13 mouse cellular contexts compared by ENCODE assay signal in the genomic region with DNA sequence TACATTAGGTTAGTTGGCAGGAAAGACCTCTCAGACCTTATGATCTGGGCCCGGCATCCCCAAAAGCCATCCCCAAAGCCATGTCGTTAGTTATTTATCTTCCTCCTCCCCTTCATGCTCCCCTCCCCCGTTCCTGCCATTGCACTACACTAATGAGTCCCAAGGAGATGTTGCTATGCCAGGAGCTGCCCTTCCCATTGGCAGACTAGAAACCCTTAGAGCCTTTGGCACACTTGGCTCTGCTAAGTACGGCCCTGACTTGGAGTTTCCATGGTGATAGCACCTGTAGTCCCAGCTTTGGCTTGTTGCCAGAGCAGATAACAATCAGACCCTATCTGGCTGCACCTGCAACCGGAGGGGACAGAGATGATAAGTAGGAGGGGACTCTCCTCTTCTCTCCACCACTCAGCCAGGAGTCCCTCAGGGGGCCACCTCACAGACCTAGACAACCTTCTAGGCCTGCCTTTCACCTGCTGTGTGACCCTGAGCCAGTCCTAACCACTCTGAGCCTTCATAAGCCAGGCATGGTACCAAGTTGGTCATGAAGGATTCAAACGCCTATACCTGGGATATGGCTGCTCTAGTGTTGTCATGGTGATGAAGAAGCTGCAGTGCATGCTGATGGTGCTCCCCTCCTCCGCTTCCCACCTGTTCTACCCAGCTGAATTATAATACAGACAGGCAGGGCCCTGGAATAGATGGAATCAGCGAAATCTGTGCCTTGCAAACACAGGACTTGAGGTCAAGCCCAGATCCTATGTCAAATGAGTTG.
DNase-seq lines count a peak whose midpoint lies in the region; ATAC-seq and TF ChIP-seq lines count a peak whose summit lies in the region.
"Had no signal": no experiment of that assay in that cellular context is flagged by ENCODE, and none has a peak within 500 bp of the region (broad histone marks: within the 10 kb centered on the region; RNA-seq: fewer than 3 reads in every experiment).

No protein-coding gene starts in this region.

- no peaks in the 10 kb centered on the region for H3K27me3 ChIP-seq in embryonic facial prominence, embryonic 14.5 days (replicated peaks; ENCODE audit: control insufficient read depth, insufficient read depth, low read length)
- no peaks in the 10 kb centered on the region for H3K27me3 ChIP-seq in embryonic facial prominence, embryonic 10.5 days (replicated peaks; ENCODE audit: low read depth, poor library complexity, severe bottlenecking)
- no peaks in the 10 kb centered on the region for H3K27me3 ChIP-seq in kidney, embryonic 16.5 days (ENCODE audit: insufficient read depth, low read length)
- H3K27me3 ChIP-seq in stomach, embryonic 14.5 days (ENCODE audit: control insufficient read depth, insufficient read depth, low read length): no peaks in the 10 kb centered on the region
- no peaks in the 10 kb centered on the region for H3K27me3 ChIP-seq in stomach, postnatal 0 days (ENCODE audit: control insufficient read depth, insufficient read depth, low read length)
- H3K27me3 ChIP-seq: limb, embryonic 15.5 days had no signal

- H3K36me3 ChIP-seq in embryonic facial prominence, embryonic 14.5 days (ENCODE audit: control insufficient read depth, insufficient read depth, low read length): no peaks in the 10 kb centered on the region
- no peaks in the 10 kb centered on the region for H3K36me3 ChIP-seq in embryonic facial prominence, embryonic 10.5 days (replicated peaks)
- no peaks in the 10 kb centered on the region for H3K36me3 ChIP-seq in kidney, embryonic 16.5 days (ENCODE audit: insufficient read depth, low read length)
- H3K36me3 ChIP-seq in stomach, embryonic 14.5 days (ENCODE audit: control insufficient read depth, insufficient read depth, low read length): no peaks in the 10 kb centered on the region
- no peaks in the 10 kb centered on the region for H3K36me3 ChIP-seq in stomach, postnatal 0 days (ENCODE audit: control insufficient read depth, insufficient read depth, low read length)
- H3K36me3 ChIP-seq: limb, embryonic 15.5 days had no signal

- ATAC-seq in embryonic facial prominence, embryonic 14.5 days (ENCODE audit: low read depth): peak; percentile 88
- 0 out of 2 replicates have a peak, but pooled peaks have one; percentile 31 for ATAC-seq in kidney, embryonic 16.5 days (ENCODE audit: low FRiP score, low TSS enrichment)
- ATAC-seq in stomach, embryonic 14.5 days (ENCODE audit: insufficient number of reproducible peaks, insufficient read depth, low FRiP score, low read depth): 0 out of 2 replicates have a peak, but pooled peaks have one; percentile 33
- ATAC-seq in stomach, postnatal 0 days (ENCODE audit: low FRiP score, low TSS enrichment): no peak
- no peak for ATAC-seq in CD4-positive, CD25-positive, alpha-beta regulatory T cell, adult 4 months

- no peak overlapping the region for H3K4me3 ChIP-seq in embryonic facial prominence, embryonic 14.5 days (ENCODE audit: low read depth, low read length)
- no peak overlapping the region for H3K4me3 ChIP-seq in embryonic facial prominence, embryonic 10.5 days
- no peak overlapping the region for H3K4me3 ChIP-seq in kidney, embryonic 16.5 days (ENCODE audit: low read length)
- H3K4me3 ChIP-seq in stomach, embryonic 14.5 days (ENCODE audit: low read depth, low read length): no peak overlapping the region
- no peak overlapping the region for H3K4me3 ChIP-seq in stomach, postnatal 0 days (ENCODE audit: low read depth, low read length)
- H3K4me3 ChIP-seq: limb, embryonic 15.5 days; myocyte had no signal

- H3K4me1 ChIP-seq in embryonic facial prominence, embryonic 14.5 days (ENCODE audit: control insufficient read depth, insufficient read depth, low read length): no peaks in the 10 kb centered on the region
- H3K4me1 ChIP-seq in embryonic facial prominence, embryonic 10.5 days: peaks cover 11% of the 10 kb centered on the region
- H3K4me1 ChIP-seq in kidney, embryonic 16.5 days (ENCODE audit: insufficient read depth, low read length): no peaks in the 10 kb centered on the region
- no peaks in the 10 kb centered on the region for H3K4me1 ChIP-seq in stomach, embryonic 14.5 days (ENCODE audit: control insufficient read depth, insufficient read depth, low read length)
- H3K4me1 ChIP-seq in stomach, postnatal 0 days (replicated peaks; ENCODE audit: control insufficient read depth, insufficient read depth): no peaks in the 10 kb centered on the region

- no peak for TF ChIP-seq EP300 in stomach, postnatal 0 days (optimal IDR thresholded peaks at IDR 0.05)

- no peak overlapping the region for H3K27ac ChIP-seq in embryonic facial prominence, embryonic 14.5 days (replicated peaks; ENCODE audit: low read depth, low read length)
- no peak overlapping the region for H3K27ac ChIP-seq in embryonic facial prominence, embryonic 10.5 days (replicated peaks)
- H3K27ac ChIP-seq in kidney, embryonic 16.5 days (ENCODE audit: low read length): no peak overlapping the region
- no peak overlapping the region for H3K27ac ChIP-seq in stomach, embryonic 14.5 days (ENCODE audit: low read length)
- H3K27ac ChIP-seq in stomach, postnatal 0 days (replicated peaks): no peak overlapping the region
- H3K27ac ChIP-seq: limb, embryonic 15.5 days had no signal

- no peaks in the 10 kb centered on the region for H3K9me3 ChIP-seq in embryonic facial prominence, embryonic 14.5 days (ENCODE audit: control insufficient read depth, low read length)
- 0 out of 2 replicates have a peak, but pooled peaks cover 3% of the 10 kb centered on the region for H3K9me3 ChIP-seq in embryonic facial prominence, embryonic 10.5 days
- H3K9me3 ChIP-seq in kidney, embryonic 16.5 days (ENCODE audit: low read length): no peaks in the 10 kb centered on the region
- no peaks in the 10 kb centered on the region for H3K9me3 ChIP-seq in stomach, embryonic 14.5 days (ENCODE audit: control insufficient read depth, low read depth, low read length)
- H3K9me3 ChIP-seq in stomach, postnatal 0 days (ENCODE audit: control insufficient read depth, low read length): no peaks in the 10 kb centered on the region
- H3K9me3 ChIP-seq: limb, embryonic 15.5 days had no signal

- peak; percentile 58 for DNase-seq in embryonic facial prominence, embryonic 14.5 days (ENCODE audit: low spot score)
- no peak for DNase-seq in embryonic facial prominence, embryonic 10.5 days (ENCODE audit: low spot score)
- no peak for DNase-seq in kidney, postnatal 25 days
- DNase-seq in stomach, postnatal 0 days (ENCODE audit: low spot score): no peak
- no peak for DNase-seq in frontal cortex, postnatal 10 days (ENCODE audit: low spot score in 2 of 2)
- DNase-seq: adrenal gland, postnatal 36 days; cerebellum, adult 18-20 months; kidney, postnatal 36 days had no signal

- H3K9ac ChIP-seq in embryonic facial prominence, embryonic 14.5 days (ENCODE audit: low read depth, low read length): no peak overlapping the region
- H3K9ac ChIP-seq in kidney, embryonic 16.5 days (replicated peaks; ENCODE audit: low read length): no peak overlapping the region
- H3K9ac ChIP-seq in stomach, embryonic 14.5 days (replicated peaks; ENCODE audit: low read depth, low read length): no peak overlapping the region
- no peak overlapping the region for H3K9ac ChIP-seq in stomach, postnatal 0 days (ENCODE audit: low read length)
- H3K9ac ChIP-seq: limb, embryonic 15.5 days had no signal

- TF ChIP-seq CTCF in stomach, postnatal 0 days (IDR thresholded peaks at IDR 0.05; ENCODE audit: low read depth): no peak

- no peak overlapping the region for H3K4me2 ChIP-seq in embryonic facial prominence, embryonic 14.5 days (ENCODE audit: low read depth, low read length)
- H3K4me2 ChIP-seq in kidney, embryonic 16.5 days (replicated peaks; ENCODE audit: low read depth, low read length): no peak overlapping the region
- H3K4me2 ChIP-seq in stomach, embryonic 14.5 days (replicated peaks; ENCODE audit: low read depth, low read length): no peak overlapping the region
- H3K4me2 ChIP-seq in stomach, postnatal 0 days (replicated peaks; ENCODE audit: low read depth): no peak overlapping the region
- H3K4me2 ChIP-seq: limb, embryonic 15.5 days had no signal

- 74% methylated on average over 8 of the region's 8 CpGs for WGBS in embryonic facial prominence, embryonic 14.5 days
- 72% methylated on average over 8 of the region's 8 CpGs for WGBS in embryonic facial prominence, embryonic 10.5 days
- WGBS in kidney, embryonic 16.5 days: 62% methylated on average over 8 of the region's 8 CpGs
- WGBS in stomach, embryonic 14.5 days: 61% methylated on average over 8 of the region's 8 CpGs
- 60% methylated on average over 8 of the region's 8 CpGs for WGBS in stomach, postnatal 0 days

Comparison
In these comparisons a context has a peak if more than half of its experiments do, and no peak if none do; other contexts are left out.
1. ATAC-seq: peak in embryonic facial prominence, embryonic 14.5 days (single experiment), kidney, embryonic 16.5 days (single experiment) and stomach, embryonic 14.5 days (single experiment); none in stomach, postnatal 0 days (single experiment) and CD4-positive, CD25-positive, alpha-beta regulatory T cell, adult 4 months (single experiment).